Mouse (Mus musculus) heart, embryonic 16.5 days (tissue): ENCODE measurements around the gene Igf1r. TPM values are rescaled to one million over a fixed set of nuclear protein-coding genes. Genes with fewer than 3 reads are reported as not detected.
"Not testable (repeated sequence)": the region's sequence is repeated elsewhere in the genome, so short reads cannot be mapped to it uniquely, and the experiment has no call there.

Source experiments
- ATAC-seq: fragments of 200-750 bp; cut with Nextera tagmentation; replicated peaks from 2 replicates; pipeline ENCODE4 v1.8.0; 2017; ENCODE audit warnings: moderate number of reproducible peaks; ENCODE audit not compliant: insufficient read depth, low FRiP score; ENCODE audit errors: extremely low read depth
- H3K27ac ChIP-seq: fragments of 300-500 bp; sonication (generic); 2 replicates; pipeline ENCODE4 v1.5.1; 2014; ENCODE audit warnings: mild to moderate bottlenecking, low read length, control low read depth, moderate library complexity
- H3K27me3 ChIP-seq: fragments of 300-500 bp; sonication (generic); 2 replicates; pipeline ENCODE4 v1.6.1; 2014; ENCODE audit warnings: low read length, mixed read lengths; ENCODE audit not compliant: control insufficient read depth, insufficient read depth
- H3K36me3 ChIP-seq: fragments of 300-500 bp; sonication (generic); 2 replicates; pipeline ENCODE4 v1.6.1; 2014; ENCODE audit not compliant: control insufficient read depth, insufficient read depth
- H3K4me1 ChIP-seq: fragments of 300-500 bp; sonication (generic); 2 replicates; pipeline ENCODE4 v1.6.1; 2014; ENCODE audit warnings: low read length, mixed read lengths; ENCODE audit not compliant: control insufficient read depth, insufficient read depth
- H3K4me2 ChIP-seq: fragments of 300-500 bp; sonication (generic); 2 replicates; pipeline ENCODE4 v1.6.1; 2014; ENCODE audit warnings: low read depth, mild to moderate bottlenecking, control low read depth, low read length
- H3K4me3 ChIP-seq: fragments of 300-500 bp; sonication (generic); 2 replicates; pipeline ENCODE4 v1.5.1; 2014; ENCODE audit warnings: mild to moderate bottlenecking, control low read depth, low read length
- H3K9ac ChIP-seq: fragments of 300-500 bp; sonication (generic); 2 replicates; pipeline ENCODE4 v1.6.1; 2014; ENCODE audit warnings: low read length, control low read depth
- H3K9me3 ChIP-seq: fragments of 300-500 bp; sonication (generic); replicated peaks from 2 replicates; pipeline ENCODE4 v1.6.1; 2016; ENCODE audit warnings: low read length; ENCODE audit not compliant: control insufficient read depth
- WGBS: fragments of 180-500 bp; shearing (Covaris S2); extraction: QIAGEN DNeasy Blood & Tissue Kit; methylation state at CpG from one replicate; pipeline ENCODE4 v1.1.7; 2014; 5-methylcytosine and 5-hydroxymethylcytosine counted together
- polyA plus RNA-seq: library from polyadenylated mRNA; unstranded; fragments of >200 nt; fragmentation: Nextera tagmentation; extraction: Ambion mirVana; gene quantifications from 2 replicates; pipeline ENCODE4 v1.2.1, GENCODE M21; 2015

Igf1r gene
- polyA plus RNA-seq, 1 experiment from 2014 or later, result 16.4 TPM

GRCm38 (mm10) chr7:68278908-68279307 is 326.3 kb downstream of the Igf1r start:
- Histone ChIP-seq H3K27ac (peak overlapping the region; percentile 64), H3K27me3 (no peaks in the 10 kb centered on the region; the same call in 1 of the 2 replicates), H3K4me1 (peaks cover 8% of the 10 kb centered on the region), H3K4me2 (no peak overlapping the region), H3K4me3 (peak overlapping the region; percentile 33), H3K9me3 (no peaks in the 10 kb centered on the region), H3K36me3 (no peaks in the 10 kb centered on the region), H3K9ac (peak overlapping the region; percentile 16)
- no peak for ATAC-seq
- WGBS, result 59% methylated on average over 6 of the region's 6 CpGs

- no peak for ATAC-seq
- Histone ChIP-seq H3K36me3 (no peaks in the 10 kb centered on the region), H3K4me1 (peaks cover 8% of the 10 kb centered on the region), H3K4me2 (no peak overlapping the region), H3K4me3 (peak overlapping the region; percentile 33), H3K27me3 (no peaks in the 10 kb centered on the region; the same call in 1 of the 2 replicates), H3K9me3 (no peaks in the 10 kb centered on the region), H3K27ac (peak overlapping the region; percentile 64), H3K9ac (peak overlapping the region; percentile 16; the same call in 1 of the 2 replicates)
- WGBS, result 77% methylated on average over 7 of the region's 7 CpGs
These were observed 326.9 kb downstream of the Igf1r start for GRCm38 (mm10) chr7:68279481-68279880.

- ATAC-seq, result no peak
- Histone ChIP-seq H3K4me1 (peaks cover 8% of the 10 kb centered on the region), H3K4me2 (peak overlapping the region; percentile 35), H3K27ac (peak overlapping the region; percentile 64), H3K9me3 (no peaks in the 10 kb centered on the region), H3K4me3 (peak overlapping the region; percentile 33; the same call in 1 of the 2 replicates), H3K27me3 (no peaks in the 10 kb centered on the region; the same call in 1 of the 2 replicates), H3K36me3 (no peaks in the 10 kb centered on the region), H3K9ac (no peak overlapping the region; the same call in 1 of the 2 replicates)
- 75% methylated on average over 19 of the region's 19 CpGs for WGBS
These were observed 327.8 kb downstream of the Igf1r start for GRCm38 (mm10) chr7:68280352-68280869.

- Histone ChIP-seq H3K27me3 (no peaks in the 10 kb centered on the region; the same call in 1 of the 2 replicates), H3K9ac (no peak overlapping the region), H3K4me1 (peaks cover 5% of the 10 kb centered on the region), H3K27ac (no peak overlapping the region), H3K36me3 (no peaks in the 10 kb centered on the region), H3K4me2 (no peak overlapping the region), H3K9me3 (no peaks in the 10 kb centered on the region), H3K4me3 (no peak overlapping the region; the same call in 1 of the 2 replicates)
- WGBS, result 68% methylated on average over 5 of the region's 5 CpGs
- ATAC-seq, result no peak
These were observed 328.7 kb downstream of the Igf1r start for GRCm38 (mm10) chr7:68281341-68281740.

- H3K4me3 ChIP-seq, result no peak overlapping the region
- H3K27me3 ChIP-seq, result no peaks in the 10 kb centered on the region
- H3K4me2 ChIP-seq, result peak overlapping the region; percentile 9; the same call in 1 of the 2 replicates
- no peaks in the 10 kb centered on the region for H3K9me3 ChIP-seq
- ATAC-seq, result no peak
- no peak overlapping the region for H3K27ac ChIP-seq
- H3K4me1 ChIP-seq, result peaks cover 4% of the 10 kb centered on the region
- H3K9ac ChIP-seq, result no peak overlapping the region
- no peaks in the 10 kb centered on the region for H3K36me3 ChIP-seq
- WGBS, result 78% methylated on average over 22 of the region's 22 CpGs
These were observed 329.9 kb downstream of the Igf1r start for GRCm38 (mm10) chr7:68282304-68283132.

- not testable (repeated sequence) for H3K27me3 ChIP-seq, H3K4me1 ChIP-seq, H3K9ac ChIP-seq, ATAC-seq, H3K4me3 ChIP-seq, H3K27ac ChIP-seq, H3K4me2 ChIP-seq, H3K9me3 ChIP-seq, H3K36me3 ChIP-seq
- 69% methylated on average over 4 of the region's 4 CpGs for WGBS
These were observed 330.5 kb downstream of the Igf1r start for GRCm38 (mm10) chr7:68283133-68283520.

Other genes starting within 250 kb of the Igf1r start
- 3.3 and 3.8 TPM in 2 replicates for gene Synm, start 193.1 kb upstream of the Igf1r start, polyA plus RNA-seq